Comparison of ENCODE assay signal across 30 mouse cellular contexts in the genomic region with DNA sequence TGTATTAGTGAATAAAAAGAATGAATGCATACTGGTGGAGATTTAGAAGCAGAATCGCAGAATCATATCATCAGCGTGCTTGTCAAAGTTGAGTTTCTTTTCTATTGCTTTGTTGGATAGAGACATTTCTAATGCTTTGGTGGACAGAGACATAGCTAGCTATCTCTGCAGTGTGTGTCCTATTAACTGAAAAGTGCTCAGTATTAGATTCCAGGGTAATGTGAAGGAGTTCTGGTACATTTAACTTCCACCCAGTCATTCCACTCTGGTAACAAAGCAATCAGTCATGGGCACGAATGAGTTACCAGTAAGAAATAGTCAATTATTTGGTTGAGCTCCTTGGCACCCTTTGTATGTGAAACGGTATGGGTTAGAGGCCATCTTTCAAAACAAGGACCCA.
A peak's percentile ranks its signal among the peaks of the same experiment; 100 is the strongest.
DNase-seq lines count a peak whose midpoint lies in the region; ATAC-seq and TF ChIP-seq lines count a peak whose summit lies in the region.
"Had no signal": no experiment of that assay in that cellular context is flagged by ENCODE, and none has a peak within 500 bp of the region (broad histone marks: within the 10 kb centered on the region; RNA-seq: fewer than 3 reads in every experiment).

No protein-coding gene starts in this region.

- H3K4me1 ChIP-seq in kidney, embryonic 14.5 days (ENCODE audit: control insufficient read depth, insufficient read depth, low read length), result peaks cover 30% of the 10 kb centered on the region
- H3K4me1 ChIP-seq in kidney, postnatal 0 days (replicated peaks; ENCODE audit: insufficient read depth, low read length), result peaks cover 25% of the 10 kb centered on the region
- no peaks in the 10 kb centered on the region for H3K4me1 ChIP-seq in midbrain, embryonic 11.5 days (ENCODE audit: control insufficient read depth, insufficient read depth, low read length)
- no peaks in the 10 kb centered on the region for H3K4me1 ChIP-seq in midbrain, embryonic 14.5 days (ENCODE audit: control insufficient read depth, insufficient read depth, low read length)
- H3K4me1 ChIP-seq: forebrain, embryonic 12.5 days; forebrain, embryonic 15.5 days had no signal

- H3K27ac ChIP-seq in kidney, embryonic 14.5 days (ENCODE audit: low read depth, low read length), result peak overlapping the region; percentile 38; the same call in 1 of the 2 replicates
- no peak overlapping the region for H3K27ac ChIP-seq in kidney, postnatal 0 days
- no peak overlapping the region for H3K27ac ChIP-seq in midbrain, embryonic 11.5 days (ENCODE audit: low read depth, low read length)
- no peak overlapping the region for H3K27ac ChIP-seq in midbrain, embryonic 14.5 days (replicated peaks; ENCODE audit: low read depth, low read length)
- H3K27ac ChIP-seq: forebrain, embryonic 12.5 days; forebrain, embryonic 15.5 days; heart, embryonic 15.5 days; hindbrain, embryonic 13.5 days had no signal

- H3K36me3 ChIP-seq in kidney, embryonic 14.5 days (ENCODE audit: control insufficient read depth, insufficient read depth, low read length), result no peaks in the 10 kb centered on the region
- H3K36me3 ChIP-seq in kidney, postnatal 0 days (ENCODE audit: insufficient read depth, low read length), result no peaks in the 10 kb centered on the region
- no peaks in the 10 kb centered on the region for H3K36me3 ChIP-seq in midbrain, embryonic 11.5 days (ENCODE audit: control insufficient read depth, insufficient read depth, low read length)
- H3K36me3 ChIP-seq in midbrain, embryonic 14.5 days (ENCODE audit: control insufficient read depth, insufficient read depth, low read length), result no peaks in the 10 kb centered on the region
- H3K36me3 ChIP-seq: embryonic facial prominence, embryonic 10.5 days; embryonic facial prominence, embryonic 13.5 days; forebrain, embryonic 12.5 days; forebrain, embryonic 15.5 days; G1E; heart, embryonic 12.5 days; heart, embryonic 15.5 days; hindbrain, embryonic 10.5 days; hindbrain, embryonic 13.5 days had no signal

- no peaks in the 10 kb centered on the region for H3K27me3 ChIP-seq in kidney, embryonic 14.5 days (ENCODE audit: control insufficient read depth, insufficient read depth, low read length)
- H3K27me3 ChIP-seq in kidney, postnatal 0 days (ENCODE audit: insufficient read depth, low read length), result no peaks in the 10 kb centered on the region
- no peaks in the 10 kb centered on the region for H3K27me3 ChIP-seq in midbrain, embryonic 11.5 days (ENCODE audit: control insufficient read depth, insufficient read depth, low read length)
- no peaks in the 10 kb centered on the region for H3K27me3 ChIP-seq in midbrain, embryonic 14.5 days (ENCODE audit: control insufficient read depth, insufficient read depth, low read length)
- H3K27me3 ChIP-seq: CH12.LX; embryonic facial prominence, embryonic 13.5 days; forebrain, embryonic 12.5 days; forebrain, embryonic 15.5 days; heart, embryonic 12.5 days; heart, embryonic 15.5 days; hindbrain, embryonic 13.5 days had no signal

- no peak for TF ChIP-seq CTCF in kidney, postnatal 0 days (IDR thresholded peaks at IDR 0.05; ENCODE audit: low read depth)

- no peak; the same call in 1 of the 2 replicates for ATAC-seq in kidney, embryonic 14.5 days (ENCODE audit: low FRiP score, low TSS enrichment)
- no peak for ATAC-seq in kidney, postnatal 0 days (replicated peaks; ENCODE audit: low FRiP score, low read depth)
- ATAC-seq in midbrain, embryonic 11.5 days (ENCODE audit: low FRiP score), result no peak
- ATAC-seq in midbrain, embryonic 14.5 days (ENCODE audit: low FRiP score, low TSS enrichment), result no peak
- ATAC-seq: forebrain, embryonic 15.5 days; hindbrain, embryonic 16.5 days had no signal

- H3K4me3 ChIP-seq in kidney, embryonic 14.5 days (ENCODE audit: low read length), result no peak overlapping the region
- no peak overlapping the region for H3K4me3 ChIP-seq in kidney, postnatal 0 days (replicated peaks; ENCODE audit: low read depth, low read length)
- H3K4me3 ChIP-seq in midbrain, embryonic 11.5 days (ENCODE audit: low read depth, low read length), result no peak overlapping the region
- H3K4me3 ChIP-seq in midbrain, embryonic 14.5 days (replicated peaks; ENCODE audit: low read depth, low read length), result no peak overlapping the region
- H3K4me3 ChIP-seq: embryonic facial prominence, embryonic 10.5 days; embryonic facial prominence, embryonic 13.5 days; erythroblast, embryonic 14.5 days; forebrain, embryonic 12.5 days; forebrain, embryonic 15.5 days; heart, embryonic 12.5 days; heart, embryonic 15.5 days; hindbrain, embryonic 10.5 days; hindbrain, embryonic 13.5 days had no signal

- H3K4me2 ChIP-seq in kidney, embryonic 14.5 days (replicated peaks; ENCODE audit: low read depth, low read length), result no peak overlapping the region
- no peak overlapping the region for H3K4me2 ChIP-seq in kidney, postnatal 0 days (ENCODE audit: low read length)
- no peak overlapping the region for H3K4me2 ChIP-seq in midbrain, embryonic 11.5 days
- no peak overlapping the region for H3K4me2 ChIP-seq in midbrain, embryonic 14.5 days (ENCODE audit: low read length)
- H3K4me2 ChIP-seq: embryonic facial prominence, embryonic 13.5 days; forebrain, embryonic 12.5 days; forebrain, embryonic 15.5 days; heart, embryonic 12.5 days; heart, embryonic 15.5 days; hindbrain, embryonic 13.5 days had no signal

- H3K9me3 ChIP-seq in kidney, embryonic 14.5 days (ENCODE audit: control insufficient read depth, low read length), result no peaks in the 10 kb centered on the region
- H3K9me3 ChIP-seq in kidney, postnatal 0 days (replicated peaks; ENCODE audit: low read length), result no peaks in the 10 kb centered on the region
- no peaks in the 10 kb centered on the region for H3K9me3 ChIP-seq in midbrain, embryonic 11.5 days (ENCODE audit: control insufficient read depth, low read length)
- no peaks in the 10 kb centered on the region for H3K9me3 ChIP-seq in midbrain, embryonic 14.5 days (ENCODE audit: control insufficient read depth, low read length)
- H3K9me3 ChIP-seq: embryonic facial prominence, embryonic 10.5 days; embryonic facial prominence, embryonic 13.5 days; forebrain, embryonic 12.5 days; forebrain, embryonic 15.5 days; heart, embryonic 12.5 days; heart, embryonic 15.5 days; hindbrain, embryonic 10.5 days; hindbrain, embryonic 13.5 days had no signal

- no peak for DNase-seq in kidney, adult 18-20 months
- peak; percentile 36 for DNase-seq in kidney, postnatal 0 days (ENCODE audit: low spot score)
- DNase-seq in kidney, postnatal 4 days, result no peak
- peak; percentile 53 for DNase-seq in midbrain, embryonic 11.5 days (ENCODE audit: low spot score, missing footprints)
- DNase-seq in midbrain, embryonic 14.5 days, result no peak
- no peak for DNase-seq in thymus, postnatal 10 days (ENCODE audit: low spot score in 2 of 2)
- DNase-seq: adrenal gland, adult 8-10 months; adrenal gland, postnatal 25 days; B cell, adult 2 months; cerebellum, adult 11-12 months; cerebellum, adult 8-10 months; cerebellum, postnatal 10 days; cerebellum, postnatal 36 days; embryo, embryonic 11 days; gastrocnemius, postnatal 36 days; heart, postnatal 10 days; heart, postnatal 36 days had no signal

- no peak overlapping the region for H3K9ac ChIP-seq in kidney, embryonic 14.5 days (ENCODE audit: low read depth, low read length)
- H3K9ac ChIP-seq in kidney, postnatal 0 days (ENCODE audit: low read depth, low read length), result no peak overlapping the region
- no peak overlapping the region for H3K9ac ChIP-seq in midbrain, embryonic 11.5 days (ENCODE audit: low read length)
- H3K9ac ChIP-seq in midbrain, embryonic 14.5 days (replicated peaks; ENCODE audit: low read length), result no peak overlapping the region
- H3K9ac ChIP-seq: embryonic facial prominence, embryonic 13.5 days; forebrain, embryonic 12.5 days; forebrain, embryonic 15.5 days; heart, embryonic 12.5 days; heart, embryonic 15.5 days; hindbrain, embryonic 13.5 days had no signal

- 59% methylated on average over 4 of the region's 4 CpGs for WGBS in kidney, embryonic 14.5 days
- 62% methylated on average over 4 of the region's 4 CpGs for WGBS in kidney, postnatal 0 days
- 81% methylated on average over 4 of the region's 4 CpGs for WGBS in midbrain, embryonic 11.5 days
- 64% methylated on average over 4 of the region's 4 CpGs for WGBS in midbrain, embryonic 14.5 days

Comparison
In these comparisons a context has a peak if more than half of its experiments do, and no peak if none do; other contexts are left out.
1. DNase-seq: peak in kidney, postnatal 0 days (single experiment) and midbrain, embryonic 11.5 days (single experiment); none in kidney, adult 18-20 months (single experiment), kidney, postnatal 4 days (0 of 2), midbrain, embryonic 14.5 days (single experiment) and thymus, postnatal 10 days (0 of 2).